ENCODE assay signal across 10 mouse cellular contexts in genomic region chr3:88541622-88542401, GRCm38 (mm10). TPM values are rescaled to one million over a fixed set of nuclear protein-coding genes. Genes with fewer than 3 reads are reported as not detected.
A peak's percentile ranks its signal among the peaks of the same experiment; 100 is the strongest.
DNase-seq lines count a peak whose midpoint lies in the region; ATAC-seq and TF ChIP-seq lines count a peak whose summit lies in the region.
"Had no signal": no experiment of that assay in that cellular context is flagged by ENCODE, and none has a peak within 500 bp of the region (broad histone marks: within the 10 kb centered on the region; RNA-seq: fewer than 3 reads in every experiment).

No protein-coding gene starts in this region.

- H3K27me3 ChIP-seq in kidney, embryonic 15.5 days = no peaks in the 10 kb centered on the region
- H3K27me3 ChIP-seq in forebrain, postnatal 0 days (ENCODE audit: insufficient read depth, low read length) = no peaks in the 10 kb centered on the region
- no peaks in the 10 kb centered on the region for H3K27me3 ChIP-seq in midbrain, embryonic 14.5 days (ENCODE audit: control insufficient read depth, insufficient read depth, low read length)
- H3K27me3 ChIP-seq: liver, embryonic 12.5 days; megakaryocyte, embryonic 14.5 days had no signal

- WGBS in kidney, embryonic 15.5 days = 72% methylated on average over 7 of the region's 7 CpGs
- WGBS in forebrain, postnatal 0 days = 35% methylated on average over 6 of the region's 7 CpGs
- 56% methylated on average over 7 of the region's 7 CpGs for WGBS in midbrain, embryonic 14.5 days

- H3K4me1 ChIP-seq in kidney, embryonic 15.5 days = peaks cover 56% of the 10 kb centered on the region
- peaks cover 5% of the 10 kb centered on the region for H3K4me1 ChIP-seq in forebrain, postnatal 0 days (ENCODE audit: insufficient read depth)
- peaks cover 44% of the 10 kb centered on the region for H3K4me1 ChIP-seq in midbrain, embryonic 14.5 days (ENCODE audit: control insufficient read depth, insufficient read depth, low read length)

- no peaks in the 10 kb centered on the region for H3K9me3 ChIP-seq in kidney, embryonic 15.5 days (replicated peaks)
- H3K9me3 ChIP-seq in forebrain, postnatal 0 days (ENCODE audit: low read length) = no peaks in the 10 kb centered on the region
- no peaks in the 10 kb centered on the region for H3K9me3 ChIP-seq in midbrain, embryonic 14.5 days (ENCODE audit: control insufficient read depth, low read length)
- H3K9me3 ChIP-seq: liver, embryonic 12.5 days; megakaryocyte, embryonic 14.5 days had no signal

- no peak for TF ChIP-seq CTCF in forebrain, postnatal 0 days (IDR thresholded peaks at IDR 0.05; ENCODE audit: low read depth)

- DNase-seq in kidney, postnatal 36 days = no peak
- DNase-seq in cerebellum, postnatal 14 days = peak; percentile 90 to 93
- DNase-seq in forebrain, postnatal 0 days = no peak
- DNase-seq in midbrain, embryonic 14.5 days = peak; percentile 44
- DNase-seq in left cerebral cortex, adult 11 months (ENCODE audit: low spot score) = no peak
- no peak for DNase-seq in right cerebral cortex, postnatal 25 days

- peaks cover 42% of the 10 kb centered on the region for H3K36me3 ChIP-seq in kidney, embryonic 15.5 days
- H3K36me3 ChIP-seq in forebrain, postnatal 0 days (ENCODE audit: insufficient read depth) = peaks cover 36% of the 10 kb centered on the region
- peaks cover 44% of the 10 kb centered on the region for H3K36me3 ChIP-seq in midbrain, embryonic 14.5 days (ENCODE audit: control insufficient read depth, insufficient read depth, low read length)

- H3K9ac ChIP-seq in kidney, embryonic 15.5 days = no peak overlapping the region
- no peak overlapping the region for H3K9ac ChIP-seq in forebrain, postnatal 0 days
- H3K9ac ChIP-seq in midbrain, embryonic 14.5 days (replicated peaks; ENCODE audit: low read length) = no peak overlapping the region
- H3K9ac ChIP-seq: liver, embryonic 12.5 days had no signal

- ATAC-seq in kidney, embryonic 15.5 days (replicated peaks; ENCODE audit: low FRiP score) = no peak
- peak; percentile 13; the same call in 1 of the 2 replicates for ATAC-seq in forebrain, postnatal 0 days
- ATAC-seq in midbrain, embryonic 14.5 days (ENCODE audit: low FRiP score, low TSS enrichment) = peak; percentile 16; the same call in 1 of the 2 replicates
- ATAC-seq in inflammation-experienced regulatory T-cells, adult 6 months = no peak
- ATAC-seq: liver, embryonic 12.5 days had no signal

- H3K4me3 ChIP-seq in kidney, embryonic 15.5 days (replicated peaks) = no peak overlapping the region
- H3K4me3 ChIP-seq in forebrain, postnatal 0 days (ENCODE audit: low read depth, low read length) = no peak overlapping the region
- no peak overlapping the region for H3K4me3 ChIP-seq in midbrain, embryonic 14.5 days (replicated peaks; ENCODE audit: low read depth, low read length)
- H3K4me3 ChIP-seq: liver, embryonic 12.5 days; megakaryocyte, embryonic 14.5 days had no signal

- no peak overlapping the region for H3K4me2 ChIP-seq in kidney, embryonic 15.5 days
- H3K4me2 ChIP-seq in forebrain, postnatal 0 days (ENCODE audit: low read depth) = no peak overlapping the region
- no peak overlapping the region for H3K4me2 ChIP-seq in midbrain, embryonic 14.5 days (ENCODE audit: low read length)
- H3K4me2 ChIP-seq: liver, embryonic 12.5 days had no signal

- H3K27ac ChIP-seq in kidney, embryonic 15.5 days = peak overlapping the region; percentile 39; the same call in 1 of the 2 replicates
- H3K27ac ChIP-seq in forebrain, postnatal 0 days (ENCODE audit: low read depth, low read length) = peak overlapping the region; percentile 36
- peak overlapping the region; percentile 45; the same call in 1 of the 2 replicates for H3K27ac ChIP-seq in midbrain, embryonic 14.5 days (replicated peaks; ENCODE audit: low read depth, low read length)
- H3K27ac ChIP-seq: liver, embryonic 12.5 days had no signal

RNA-seq across cellular contexts. Expression of gene Rab25, which starts 6.3 kb away (rescaled TPM):
- polyA plus RNA-seq in kidney, embryonic 15.5 days (2015; fragmentation: Nextera tagmentation; extraction: Ambion mirVana) = 15.1 and 17.4 TPM in 2 replicates
- not detected in 2 replicates for total RNA-seq in forebrain, postnatal 0 days (2014; rRNA removed)
- polyA plus RNA-seq in forebrain, postnatal 0 days (2015; fragmentation: Nextera tagmentation; extraction: Ambion mirVana) = 0.33 TPM in 1 of 2 replicates, not detected in the other
- polyA plus RNA-seq in midbrain, embryonic 14.5 days (2014; fragmentation: Nextera tagmentation; extraction: Ambion mirVana) = not detected in 2 replicates
- polyA plus RNA-seq in inflammation-experienced regulatory T-cells, adult 6 months (2017; shearing (Covaris generic)) = not detected

RNA-seq across cellular contexts. Expression of gene Mex3a, which starts 9.6 kb away (rescaled TPM):
- 20.9 and 22.0 TPM in 2 replicates for polyA plus RNA-seq in kidney, embryonic 15.5 days (2015; fragmentation: Nextera tagmentation; extraction: Ambion mirVana)
- 64.5 and 71.9 TPM in 2 replicates for total RNA-seq in forebrain, postnatal 0 days (2014; rRNA removed)
- 16.2 and 20.5 TPM in 2 replicates for polyA plus RNA-seq in forebrain, postnatal 0 days (2015; fragmentation: Nextera tagmentation; extraction: Ambion mirVana)
- polyA plus RNA-seq in midbrain, embryonic 14.5 days (2014; fragmentation: Nextera tagmentation; extraction: Ambion mirVana) = 50.8 and 51.8 TPM in 2 replicates
- polyA plus RNA-seq in inflammation-experienced regulatory T-cells, adult 6 months (2017; shearing (Covaris generic)) = under 1 TPM; 0.17 to 0.20 (median 0.18) TPM

RNA-seq across cellular contexts. Expression of gene Lamtor2, which starts 11.1 kb away (rescaled TPM):
- polyA plus RNA-seq in kidney, embryonic 15.5 days (2015; fragmentation: Nextera tagmentation; extraction: Ambion mirVana) = 167 and 173 TPM in 2 replicates
- 52.2 and 55.5 TPM in 2 replicates for total RNA-seq in forebrain, postnatal 0 days (2014; rRNA removed)
- polyA plus RNA-seq in forebrain, postnatal 0 days (2015; fragmentation: Nextera tagmentation; extraction: Ambion mirVana) = 186 and 202 TPM in 2 replicates
- polyA plus RNA-seq in midbrain, embryonic 14.5 days (2014; fragmentation: Nextera tagmentation; extraction: Ambion mirVana) = 93.4 and 154 TPM in 2 replicates
- polyA plus RNA-seq in inflammation-experienced regulatory T-cells, adult 6 months (2017; shearing (Covaris generic)) = 100 to 1,000 TPM; 149 to 189 (median 187) TPM

RNA-seq across cellular contexts. Expression of gene Ubqln4, which starts 11.7 kb away (rescaled TPM):
- polyA plus RNA-seq in kidney, embryonic 15.5 days (2015; fragmentation: Nextera tagmentation; extraction: Ambion mirVana) = 54.0 and 57.9 TPM in 2 replicates
- 102 and 116 TPM in 2 replicates for total RNA-seq in forebrain, postnatal 0 days (2014; rRNA removed)
- 29.3 and 30.8 TPM in 2 replicates for polyA plus RNA-seq in forebrain, postnatal 0 days (2015; fragmentation: Nextera tagmentation; extraction: Ambion mirVana)
- 42.4 and 47.8 TPM in 2 replicates for polyA plus RNA-seq in midbrain, embryonic 14.5 days (2014; fragmentation: Nextera tagmentation; extraction: Ambion mirVana)
- polyA plus RNA-seq in inflammation-experienced regulatory T-cells, adult 6 months (2017; shearing (Covaris generic)) = 10 to 100 TPM in 2 of 3 experiments, 1 to 10 TPM in 1; 9.8 to 15.5 (median 12.1) TPM

RNA-seq across cellular contexts. Expression of gene Lmna, which starts 32.1 kb away (rescaled TPM):
- 89.2 and 92.0 TPM in 2 replicates for polyA plus RNA-seq in kidney, embryonic 15.5 days (2015; fragmentation: Nextera tagmentation; extraction: Ambion mirVana)
- 49.4 and 71.3 TPM in 2 replicates for total RNA-seq in forebrain, postnatal 0 days (2014; rRNA removed)
- 51.4 and 52.9 TPM in 2 replicates for polyA plus RNA-seq in forebrain, postnatal 0 days (2015; fragmentation: Nextera tagmentation; extraction: Ambion mirVana)
- polyA plus RNA-seq in midbrain, embryonic 14.5 days (2014; fragmentation: Nextera tagmentation; extraction: Ambion mirVana) = 31.0 and 34.3 TPM in 2 replicates
- polyA plus RNA-seq in inflammation-experienced regulatory T-cells, adult 6 months (2017; shearing (Covaris generic)) = 1 to 10 TPM; 2.6 to 8.0 (median 4.0) TPM

Comparison
In these comparisons a context has a peak if more than half of its experiments do, and no peak if none do; other contexts are left out.
1. ATAC-seq: peak in forebrain, postnatal 0 days (single experiment) and midbrain, embryonic 14.5 days (single experiment); none in kidney, embryonic 15.5 days (single experiment) and inflammation-experienced regulatory T-cells, adult 6 months (single experiment).
2. DNase-seq: peak in cerebellum, postnatal 14 days (2 of 2) and midbrain, embryonic 14.5 days (single experiment); none in kidney, postnatal 36 days (0 of 2), forebrain, postnatal 0 days (single experiment), left cerebral cortex, adult 11 months (single experiment) and right cerebral cortex, postnatal 25 days (single experiment).
3. RNA of gene Rab25, which starts 6.3 kb away (polyA plus RNA-seq): 15.1 to 17.4 TPM in kidney, embryonic 15.5 days; 0.33 TPM in forebrain, postnatal 0 days, not detected in midbrain, embryonic 14.5 days and not detected in inflammation-experienced regulatory T-cells, adult 6 months; every median in the first group is over 10 times any median in the second.
4. RNA of gene Mex3a, which starts 9.6 kb away (polyA plus RNA-seq): 50.8 to 51.8 TPM in midbrain, embryonic 14.5 days, 20.9 to 22.0 TPM in kidney, embryonic 15.5 days and 16.2 to 20.5 TPM in forebrain, postnatal 0 days; 0.17 to 0.20 TPM in inflammation-experienced regulatory T-cells, adult 6 months; every median in the first group is over 10 times any median in the second.
5. Peak in every context shown above with its lines, with median percentiles within 50 percentile points of each other: H3K27ac ChIP-seq.